Mouse (Mus musculus) thymus, adult 2 months (tissue): ENCODE measurements around the gene Il1rl1.

Experiments
- CTCF ChIP-seq: fragments of 200-500 bp; IDR thresholded peaks from 2 replicates; pipeline ENCODE4 v1.5.1; 2012; ENCODE audit warnings: mild to moderate bottlenecking, control low read depth, low read length, moderate library complexity, borderline replicate concordance; ENCODE audit not compliant: control insufficient read depth, poor library complexity, insufficient read depth; ENCODE audit errors: extremely low read depth
- POLR2A ChIP-seq: fragments of 200-500 bp; IDR thresholded peaks from 2 replicates; pipeline ENCODE4 v1.6.1; 2012; ENCODE audit warnings: mild to moderate bottlenecking, low read length, control low read depth, moderate library complexity; ENCODE audit not compliant: control insufficient read depth, poor library complexity, insufficient read depth; ENCODE audit errors: extremely low read depth

GRCm38 (mm10) chr1:40474336-40474735 is 45.0 kb downstream of the Il1rl1 start:
- no peak for TF ChIP-seq CTCF
- no peak for TF ChIP-seq POLR2A
